Comparison of ENCODE assay signal across 13 mouse cellular contexts in the genomic region with DNA sequence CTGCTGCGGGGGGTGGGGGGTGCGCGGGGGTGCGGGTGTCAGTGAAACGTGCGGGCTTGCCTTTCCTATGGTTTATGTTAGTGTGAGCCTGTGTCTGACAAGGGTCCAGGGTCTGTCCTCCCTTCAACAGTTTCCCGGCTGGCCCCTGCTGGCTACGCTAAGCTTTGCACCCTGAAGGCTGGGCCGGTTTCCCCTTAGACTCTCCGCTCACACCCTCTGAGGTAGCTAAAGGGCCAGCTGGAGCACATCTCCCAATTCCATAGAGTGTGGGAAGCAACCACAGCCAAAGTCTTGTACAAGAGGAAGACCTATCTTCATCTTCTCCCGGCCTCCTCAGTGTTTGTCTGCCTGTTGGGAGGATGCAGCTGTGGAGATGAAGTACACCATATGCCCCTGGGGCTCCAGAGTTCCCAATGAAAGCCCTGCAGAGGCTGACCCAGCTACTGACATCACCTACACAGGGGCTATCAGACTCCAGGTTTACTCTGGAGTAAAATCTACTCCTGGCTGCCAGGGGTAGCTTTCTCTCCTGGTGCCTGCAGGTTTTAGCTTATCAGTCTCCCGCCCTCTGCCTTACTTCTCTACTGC. TPM values are rescaled to one million over a fixed set of nuclear protein-coding genes. Genes with fewer than 3 reads are reported as not detected.
DNase-seq lines count a peak whose midpoint lies in the region; ATAC-seq and TF ChIP-seq lines count a peak whose summit lies in the region.
"Had no signal": no experiment of that assay in that cellular context is flagged by ENCODE, and none has a peak within 500 bp of the region (broad histone marks: within the 10 kb centered on the region; RNA-seq: fewer than 3 reads in every experiment).

No protein-coding gene starts in this region.

- no peaks in the 10 kb centered on the region for H3K9me3 ChIP-seq in heart, embryonic 15.5 days (replicated peaks)
- no peaks in the 10 kb centered on the region for H3K9me3 ChIP-seq in lung, embryonic 15.5 days
- no peaks in the 10 kb centered on the region for H3K9me3 ChIP-seq in neural tube, embryonic 14.5 days (ENCODE audit: control insufficient read depth, low read length)
- H3K9me3 ChIP-seq: embryonic facial prominence, embryonic 12.5 days; limb, embryonic 15.5 days had no signal

- TF ChIP-seq CTCF in lung, adult 2 months (IDR thresholded peaks at IDR 0.05; ENCODE audit: insufficient read depth, low read length), result no peak

- TF ChIP-seq POLR2A in lung, adult 2 months (IDR thresholded peaks at IDR 0.05; ENCODE audit: borderline replicate concordance, extremely low read depth, low read depth, low read length), result no peak

- 27% methylated on average over 12 of the region's 12 CpGs for WGBS in heart, embryonic 15.5 days
- WGBS in lung, embryonic 15.5 days, result 22% methylated on average over 12 of the region's 12 CpGs
- 37% methylated on average over 12 of the region's 12 CpGs for WGBS in lung, adult 2 months
- WGBS in neural tube, embryonic 14.5 days, result 33% methylated on average over 12 of the region's 12 CpGs

- no peak overlapping the region for H3K4me2 ChIP-seq in heart, embryonic 15.5 days
- no peak overlapping the region for H3K4me2 ChIP-seq in lung, embryonic 15.5 days
- H3K4me2 ChIP-seq in neural tube, embryonic 14.5 days (ENCODE audit: low read depth, low read length), result no peak overlapping the region
- H3K4me2 ChIP-seq: embryonic facial prominence, embryonic 12.5 days; limb, embryonic 15.5 days had no signal

- peak; percentile 31; the same call in 1 of the 2 replicates for ATAC-seq in heart, embryonic 15.5 days (replicated peaks; ENCODE audit: insufficient number of reproducible peaks, insufficient read depth, low FRiP score, low read depth)
- ATAC-seq in lung, embryonic 15.5 days (ENCODE audit: borderline replicate concordance, extremely low read depth, low FRiP score, low TSS enrichment), result peak; percentile 92
- ATAC-seq in neural tube, embryonic 14.5 days (ENCODE audit: low read depth), result peak; percentile 41; the same call in 1 of the 2 replicates
- ATAC-seq: CD4-positive, CD25-positive, alpha-beta regulatory T cell, adult 4 months had no signal

- no peaks in the 10 kb centered on the region for H3K36me3 ChIP-seq in heart, embryonic 15.5 days
- no peaks in the 10 kb centered on the region for H3K36me3 ChIP-seq in lung, embryonic 15.5 days
- H3K36me3 ChIP-seq in neural tube, embryonic 14.5 days (ENCODE audit: control insufficient read depth, insufficient read depth, low read length), result no peaks in the 10 kb centered on the region
- H3K36me3 ChIP-seq: embryonic facial prominence, embryonic 12.5 days; limb, embryonic 15.5 days had no signal

- no peak for DNase-seq in heart, postnatal 25 days (ENCODE audit: low spot score)
- no peak for DNase-seq in lung, adult 2 months
- DNase-seq in embryo, embryonic 9.5 days (ENCODE audit: extremely low spot score), result peak; percentile 36
- no peak for DNase-seq in cerebellum, adult 9-10 months
- no peak for DNase-seq in frontal cortex, postnatal 10 days (ENCODE audit: low spot score in 2 of 2)
- DNase-seq: gastrocnemius, postnatal 36 days; thymus, postnatal 14 days had no signal

- no peak overlapping the region for H3K4me3 ChIP-seq in heart, embryonic 15.5 days
- no peak overlapping the region for H3K4me3 ChIP-seq in lung, embryonic 15.5 days
- H3K4me3 ChIP-seq in lung, adult 2 months (replicated peaks; ENCODE audit: extremely low read depth, low read depth, low read length), result no peak overlapping the region
- H3K4me3 ChIP-seq in neural tube, embryonic 14.5 days (ENCODE audit: low read depth, low read length), result no peak overlapping the region
- H3K4me3 ChIP-seq: embryonic facial prominence, embryonic 12.5 days; limb, embryonic 15.5 days had no signal

- H3K27me3 ChIP-seq in heart, embryonic 15.5 days, result no peaks in the 10 kb centered on the region
- H3K27me3 ChIP-seq in lung, embryonic 15.5 days, result no peaks in the 10 kb centered on the region
- H3K27me3 ChIP-seq in neural tube, embryonic 14.5 days (ENCODE audit: control insufficient read depth, insufficient read depth, low read length), result no peaks in the 10 kb centered on the region
- H3K27me3 ChIP-seq: embryonic facial prominence, embryonic 12.5 days; limb, embryonic 15.5 days had no signal

- no peak overlapping the region for H3K9ac ChIP-seq in heart, embryonic 15.5 days
- H3K9ac ChIP-seq in lung, embryonic 15.5 days, result no peak overlapping the region
- H3K9ac ChIP-seq in neural tube, embryonic 14.5 days (replicated peaks; ENCODE audit: low read depth, low read length), result no peak overlapping the region
- H3K9ac ChIP-seq: embryonic facial prominence, embryonic 12.5 days; limb, embryonic 15.5 days had no signal

- peaks cover 11% of the 10 kb centered on the region; the same call in 1 of the 2 replicates for H3K4me1 ChIP-seq in heart, embryonic 15.5 days (replicated peaks)
- H3K4me1 ChIP-seq in lung, embryonic 15.5 days, result no peaks in the 10 kb centered on the region
- H3K4me1 ChIP-seq in lung, adult 2 months (ENCODE audit: control insufficient read depth, insufficient read depth, low read length), result no peaks in the 10 kb centered on the region
- no peaks in the 10 kb centered on the region for H3K4me1 ChIP-seq in neural tube, embryonic 14.5 days (ENCODE audit: control insufficient read depth, insufficient read depth, low read length)
- H3K4me1 ChIP-seq: embryonic facial prominence, embryonic 12.5 days; limb, embryonic 15.5 days had no signal

- intact Hi-C loops in heart, postnatal 25 days (cut with DNase I), result no loop called here

- no peak overlapping the region for H3K27ac ChIP-seq in heart, embryonic 15.5 days
- no peak overlapping the region for H3K27ac ChIP-seq in lung, embryonic 15.5 days
- no peak overlapping the region for H3K27ac ChIP-seq in neural tube, embryonic 14.5 days (ENCODE audit: low read depth, low read length)
- H3K27ac ChIP-seq: embryonic facial prominence, embryonic 12.5 days; limb, embryonic 15.5 days had no signal

RNA-seq across cellular contexts. Expression of a gene that starts 19.5 kb away (rescaled TPM):
- polyA plus RNA-seq in heart, embryonic 15.5 days (2015; fragmentation: Nextera tagmentation; extraction: Ambion mirVana), result 18.4 and 25.5 TPM in 2 replicates
- total RNA-seq in heart, postnatal 25 days (2021), result 10 to 100 TPM; 20.5 to 25.9 TPM
- 28.4 and 28.9 TPM in 2 replicates for polyA plus RNA-seq in lung, embryonic 15.5 days (2015; fragmentation: Nextera tagmentation; extraction: Ambion mirVana)
- 37.4 and 44.3 TPM in 2 replicates for polyA plus RNA-seq in lung, adult 2 months (2012; rRNA removed)
- 11.4 and 18.4 TPM in 2 replicates for polyA plus RNA-seq in neural tube, embryonic 14.5 days (2014; fragmentation: Nextera tagmentation; extraction: Ambion mirVana)

Comparison
In these comparisons a context has a peak if more than half of its experiments do, and no peak if none do; other contexts are left out.
1. ATAC-seq: peak in every context shown above with its lines; median percentile 92 in lung, embryonic 15.5 days; 41 in neural tube, embryonic 14.5 days; 31 in heart, embryonic 15.5 days.